Mouse (Mus musculus) kidney, adult 2 months (tissue): ENCODE measurements around the gene Ldhal6b. TPM values are rescaled to one million over a fixed set of nuclear protein-coding genes. Genes with fewer than 3 reads are reported as not detected.

Experiments
- DNase-seq: peaks from one replicate; pipeline ENCODE4 v3.0.0; 2021
- H3K27ac ChIP-seq: fragments of 200-500 bp; 2 replicates; pipeline ENCODE4 v1.5.1; 2012; ENCODE audit warnings: low read depth, low read length, control low read depth, inconsistent platforms; ENCODE audit not compliant: insufficient read depth
- H3K27me3 ChIP-seq: fragments of 200-500 bp; replicated peaks from 2 replicates; pipeline ENCODE4 v1.6.1; 2012; ENCODE audit warnings: mild to moderate bottlenecking, moderate library complexity, low read length, inconsistent platforms; ENCODE audit not compliant: control insufficient read depth, insufficient read depth
- H3K36me3 ChIP-seq: fragments of 200-500 bp; 2 replicates; pipeline ENCODE4 v1.6.1; 2012; ENCODE audit warnings: mild to moderate bottlenecking, moderate library complexity, low read length, inconsistent platforms; ENCODE audit not compliant: control insufficient read depth, insufficient read depth
- H3K4me1 ChIP-seq: fragments of 200-500 bp; 2 replicates; pipeline ENCODE4 v1.6.1; 2011; ENCODE audit warnings: low read length; ENCODE audit not compliant: control insufficient read depth, insufficient read depth
- H3K4me3 ChIP-seq: fragments of 200-500 bp; 2 replicates; pipeline ENCODE4 v1.5.1; 2011; ENCODE audit warnings: mild to moderate bottlenecking, low read depth, low read length, control low read depth; ENCODE audit not compliant: insufficient read depth
- CTCF ChIP-seq: fragments of 200-500 bp; conservative IDR thresholded peaks from 2 replicates; pipeline ENCODE4 v1.5.1; 2011; ENCODE audit warnings: low read depth, mild to moderate bottlenecking, control low read depth, low read length, moderate library complexity, mixed read lengths; ENCODE audit not compliant: insufficient read depth, insufficient read length
- POLR2A ChIP-seq: fragments of 200-500 bp; IDR thresholded peaks from one replicate; pipeline ENCODE4 v1.6.1; 2011; ENCODE audit warnings: low read depth, low read length, control low read depth
- WGBS: fragments of 180-500 bp; shearing (Covaris S2); methylation state at CpG from one replicate; pipeline ENCODE4 v1.1.7; 2018; 5-methylcytosine and 5-hydroxymethylcytosine counted together
- polyA plus RNA-seq: library from polyadenylated mRNA; depleted of rRNA; stranded (reverse); fragments of >200 nt; gene quantifications from 2 replicates; pipeline ENCODE4 v1.2.3, GENCODE M21; 2012

The Ldhal6b gene
- polyA plus RNA-seq, 1 experiment, result 0.27 TPM

- no peak for TF ChIP-seq POLR2A
- no peak for TF ChIP-seq CTCF
- WGBS, result 57% methylated on average over 14 of the region's 14 CpGs
- Histone ChIP-seq H3K27ac (no peak overlapping the region), H3K36me3 (no peaks in the 10 kb centered on the region), H3K4me1 (no peaks in the 10 kb centered on the region; the same call in 1 of the 2 replicates), H3K4me3 (no peak overlapping the region), H3K27me3 (no peaks in the 10 kb centered on the region)
- no peak for DNase-seq
Measured at GRCm38 (mm10) chr17:5400435-5401090, 18.0 kb downstream of the Ldhal6b start.

- H3K36me3 ChIP-seq, result no peaks in the 10 kb centered on the region
- no peak overlapping the region for H3K27ac ChIP-seq
- TF ChIP-seq POLR2A (no peak), CTCF (peak; percentile 96)
- H3K4me3 ChIP-seq, result no peak overlapping the region
- DNase-seq, result peak; percentile 85
- 24% methylated on average over 33 of the region's 33 CpGs for WGBS
- no peaks in the 10 kb centered on the region for H3K27me3 ChIP-seq
- H3K4me1 ChIP-seq, result no peaks in the 10 kb centered on the region
Measured at GRCm38 (mm10) chr17:5397148-5398007, 21.2 kb downstream of the Ldhal6b start.

- TF ChIP-seq POLR2A (no peak), CTCF (no peak)
- Histone ChIP-seq H3K4me3 (no peak overlapping the region), H3K4me1 (no peaks in the 10 kb centered on the region), H3K36me3 (no peaks in the 10 kb centered on the region), H3K27ac (no peak overlapping the region), H3K27me3 (no peaks in the 10 kb centered on the region)
- no peak for DNase-seq
- 86% methylated on average over 5 of the region's 5 CpGs for WGBS
Measured at GRCm38 (mm10) chr17:5396213-5396612, 22.4 kb downstream of the Ldhal6b start.

- Histone ChIP-seq H3K4me3 (no peak overlapping the region), H3K27ac (no peak overlapping the region), H3K27me3 (no peaks in the 10 kb centered on the region), H3K4me1 (no peaks in the 10 kb centered on the region), H3K36me3 (no peaks in the 10 kb centered on the region)
- no peak for DNase-seq
- TF ChIP-seq POLR2A (no peak), CTCF (no peak)
- 90% methylated on average over 16 of the region's 16 CpGs for WGBS
Measured at GRCm38 (mm10) chr17:5395454-5396205, 22.9 kb downstream of the Ldhal6b start.

GRCm38 (mm10) chr17:5390682-5391081 lies 27.9 kb downstream of the Ldhal6b start:
- TF ChIP-seq CTCF (no peak), POLR2A (no peak)
- DNase-seq, result no peak
- Histone ChIP-seq H3K4me1 (no peaks in the 10 kb centered on the region), H3K4me3 (no peak overlapping the region), H3K27me3 (no peaks in the 10 kb centered on the region), H3K36me3 (no peaks in the 10 kb centered on the region), H3K27ac (no peak overlapping the region)
- 57% methylated on average over 10 of the region's 10 CpGs for WGBS

- 86% methylated on average over 3 of the region's 3 CpGs for WGBS
- Histone ChIP-seq H3K27me3 (no peaks in the 10 kb centered on the region), H3K4me1 (no peaks in the 10 kb centered on the region), H3K27ac (no peak overlapping the region), H3K36me3 (no peaks in the 10 kb centered on the region), H3K4me3 (no peak overlapping the region)
- no peak for TF ChIP-seq POLR2A
- no peak for DNase-seq
Measured at GRCm38 (mm10) chr17:5388351-5388750, 30.2 kb downstream of the Ldhal6b start.
